Mouse (Mus musculus): ENCODE measurements around the gene Ano6. TPM values are rescaled to one million over a fixed set of nuclear protein-coding genes. Genes with fewer than 3 reads are reported as not detected.

Gene Ano6
- polyA plus RNA-seq, 1 experiment from 2014 or later, result 27.8 TPM

GRCm38 (mm10) chr15:95963533-95964250 is 173.0 kb downstream of the Ano6 start:
- DNase-seq (peak; percentile 28), ATAC-seq (ENCODE audit: low FRiP score, low TSS enrichment) (no peak)
- Histone ChIP-seq H3K4me1 (ENCODE audit: control insufficient read depth, insufficient read depth, low read length) (no peaks in the 10 kb centered on the region), H3K36me3 (ENCODE audit: control insufficient read depth, insufficient read depth, low read length) (peaks cover 13% of the 10 kb centered on the region; the same call in 1 of the 2 replicates), H3K27me3 (ENCODE audit: control insufficient read depth, insufficient read depth, low read length) (no peaks in the 10 kb centered on the region), H3K4me3 (replicated peaks; ENCODE audit: low read depth, low read length) (no peak overlapping the region), H3K27ac (replicated peaks; ENCODE audit: low read depth, low read length) (0 out of 2 replicates have a peak overlapping the region, but pooled peaks have one; percentile 17), H3K9me3 (ENCODE audit: control insufficient read depth, low read length) (no peaks in the 10 kb centered on the region), H3K4me2 (ENCODE audit: low read length) (no peak overlapping the region), H3K9ac (replicated peaks; ENCODE audit: low read length) (no peak overlapping the region)
- WGBS, result 86% methylated on average over 12 of the region's 12 CpGs

GRCm38 (mm10) chr15:95964251-95964561 is 173.6 kb downstream of the Ano6 start:
- no peaks in the 10 kb centered on the region for H3K9me3 ChIP-seq (ENCODE audit: control insufficient read depth, low read length)
- ATAC-seq (ENCODE audit: low FRiP score, low TSS enrichment) (no peak), DNase-seq (no peak)
- WGBS, result 76% methylated on average over 4 of the region's 4 CpGs
- no peak overlapping the region for H3K4me3 ChIP-seq (replicated peaks; ENCODE audit: low read depth, low read length)
- no peak overlapping the region for H3K9ac ChIP-seq (replicated peaks; ENCODE audit: low read length)
- H3K4me1 ChIP-seq (ENCODE audit: control insufficient read depth, insufficient read depth, low read length), result no peaks in the 10 kb centered on the region
- no peak overlapping the region for H3K27ac ChIP-seq (replicated peaks; ENCODE audit: low read depth, low read length)
- no peaks in the 10 kb centered on the region for H3K27me3 ChIP-seq (ENCODE audit: control insufficient read depth, insufficient read depth, low read length)
- H3K36me3 ChIP-seq (ENCODE audit: control insufficient read depth, insufficient read depth, low read length), result peaks cover 13% of the 10 kb centered on the region; the same call in 1 of the 2 replicates
- H3K4me2 ChIP-seq (ENCODE audit: low read length), result no peak overlapping the region

GRCm38 (mm10) chr15:95966979-95967378 is 176.3 kb downstream of the Ano6 start:
- no peak overlapping the region for H3K4me2 ChIP-seq (ENCODE audit: low read length)
- H3K9me3 ChIP-seq (ENCODE audit: control insufficient read depth, low read length), result no peaks in the 10 kb centered on the region
- no peaks in the 10 kb centered on the region for H3K27me3 ChIP-seq (ENCODE audit: control insufficient read depth, insufficient read depth, low read length)
- H3K9ac ChIP-seq (replicated peaks; ENCODE audit: low read length), result no peak overlapping the region
- 98% methylated on average over 2 of the region's 2 CpGs for WGBS
- no peak for DNase-seq
- ATAC-seq (ENCODE audit: low FRiP score, low TSS enrichment), result no peak
- no peak overlapping the region for H3K4me3 ChIP-seq (replicated peaks; ENCODE audit: low read depth, low read length)
- peaks cover 24% of the 10 kb centered on the region for H3K36me3 ChIP-seq (ENCODE audit: control insufficient read depth, insufficient read depth, low read length)
- H3K4me1 ChIP-seq (ENCODE audit: control insufficient read depth, insufficient read depth, low read length), result no peaks in the 10 kb centered on the region
- H3K27ac ChIP-seq (replicated peaks; ENCODE audit: low read depth, low read length), result no peak overlapping the region

GRCm38 (mm10) chr15:95967516-95968196 is 177.0 kb downstream of the Ano6 start:
- WGBS, result 67% methylated on average over 16 of the region's 16 CpGs
- Histone ChIP-seq H3K27ac (replicated peaks; ENCODE audit: low read depth, low read length) (no peak overlapping the region), H3K9me3 (ENCODE audit: control insufficient read depth, low read length) (no peaks in the 10 kb centered on the region), H3K27me3 (ENCODE audit: control insufficient read depth, insufficient read depth, low read length) (no peaks in the 10 kb centered on the region), H3K9ac (replicated peaks; ENCODE audit: low read length) (no peak overlapping the region), H3K36me3 (ENCODE audit: control insufficient read depth, insufficient read depth, low read length) (peaks cover 26% of the 10 kb centered on the region), H3K4me2 (ENCODE audit: low read length) (no peak overlapping the region), H3K4me3 (replicated peaks; ENCODE audit: low read depth, low read length) (no peak overlapping the region), H3K4me1 (ENCODE audit: control insufficient read depth, insufficient read depth, low read length) (no peaks in the 10 kb centered on the region)
- no peak; the same call in 1 of the 2 replicates for ATAC-seq (ENCODE audit: low FRiP score, low TSS enrichment)
- peak; percentile 15 for DNase-seq

GRCm38 (mm10) chr15:95969596-95969995 is 179.0 kb downstream of the Ano6 start:
- ATAC-seq (ENCODE audit: low FRiP score, low TSS enrichment) (no peak), DNase-seq (no peak)
- Histone ChIP-seq H3K27ac (replicated peaks; ENCODE audit: low read depth, low read length) (no peak overlapping the region), H3K4me3 (replicated peaks; ENCODE audit: low read depth, low read length) (no peak overlapping the region), H3K9me3 (ENCODE audit: control insufficient read depth, low read length) (no peaks in the 10 kb centered on the region), H3K36me3 (ENCODE audit: control insufficient read depth, insufficient read depth, low read length) (peaks cover 43% of the 10 kb centered on the region), H3K9ac (replicated peaks; ENCODE audit: low read length) (no peak overlapping the region), H3K27me3 (ENCODE audit: control insufficient read depth, insufficient read depth, low read length) (no peaks in the 10 kb centered on the region), H3K4me2 (ENCODE audit: low read length) (no peak overlapping the region), H3K4me1 (ENCODE audit: control insufficient read depth, insufficient read depth, low read length) (no peaks in the 10 kb centered on the region)
- WGBS, result 91% methylated on average over 6 of the region's 6 CpGs

GRCm38 (mm10) chr15:95970176-95970575 is 179.5 kb downstream of the Ano6 start:
- H3K4me2 ChIP-seq (ENCODE audit: low read length), result no peak overlapping the region
- H3K4me3 ChIP-seq (replicated peaks; ENCODE audit: low read depth, low read length), result no peak overlapping the region
- H3K36me3 ChIP-seq (ENCODE audit: control insufficient read depth, insufficient read depth, low read length), result peaks cover 43% of the 10 kb centered on the region
- no peaks in the 10 kb centered on the region for H3K9me3 ChIP-seq (ENCODE audit: control insufficient read depth, low read length)
- H3K27me3 ChIP-seq (ENCODE audit: control insufficient read depth, insufficient read depth, low read length), result no peaks in the 10 kb centered on the region
- no peak for ATAC-seq (ENCODE audit: low FRiP score, low TSS enrichment)
- no peaks in the 10 kb centered on the region for H3K4me1 ChIP-seq (ENCODE audit: control insufficient read depth, insufficient read depth, low read length)
- 92% methylated on average over 5 of the region's 5 CpGs for WGBS
- no peak overlapping the region for H3K27ac ChIP-seq (replicated peaks; ENCODE audit: low read depth, low read length)
- no peak for DNase-seq
- no peak overlapping the region for H3K9ac ChIP-seq (replicated peaks; ENCODE audit: low read length)

- no peak for DNase-seq
- Histone ChIP-seq H3K27me3 (ENCODE audit: control insufficient read depth, insufficient read depth, low read length) (no peaks in the 10 kb centered on the region), H3K4me3 (replicated peaks; ENCODE audit: low read depth, low read length) (no peak overlapping the region), H3K9ac (replicated peaks; ENCODE audit: low read length) (no peak overlapping the region), H3K4me1 (ENCODE audit: control insufficient read depth, insufficient read depth, low read length) (no peaks in the 10 kb centered on the region), H3K4me2 (ENCODE audit: low read length) (no peak overlapping the region), H3K36me3 (ENCODE audit: control insufficient read depth, insufficient read depth, low read length) (peaks cover 43% of the 10 kb centered on the region), H3K9me3 (ENCODE audit: control insufficient read depth, low read length) (no peaks in the 10 kb centered on the region), H3K27ac (replicated peaks; ENCODE audit: low read depth, low read length) (no peak overlapping the region)
- ATAC-seq (ENCODE audit: low FRiP score, low TSS enrichment), result no peak
- WGBS, result 94% methylated on average over 7 of the region's 7 CpGs
Observed at GRCm38 (mm10) chr15:95970691-95971090, 180.0 kb downstream of the Ano6 start.

GRCm38 (mm10) chr15:95971302-95971701 is 180.7 kb downstream of the Ano6 start:
- Histone ChIP-seq H3K27ac (replicated peaks; ENCODE audit: low read depth, low read length) (no peak overlapping the region), H3K9me3 (ENCODE audit: control insufficient read depth, low read length) (no peaks in the 10 kb centered on the region), H3K27me3 (ENCODE audit: control insufficient read depth, insufficient read depth, low read length) (no peaks in the 10 kb centered on the region), H3K36me3 (ENCODE audit: control insufficient read depth, insufficient read depth, low read length) (peaks cover 41% of the 10 kb centered on the region), H3K4me3 (replicated peaks; ENCODE audit: low read depth, low read length) (no peak overlapping the region), H3K9ac (replicated peaks; ENCODE audit: low read length) (no peak overlapping the region), H3K4me2 (ENCODE audit: low read length) (no peak overlapping the region), H3K4me1 (ENCODE audit: control insufficient read depth, insufficient read depth, low read length) (no peaks in the 10 kb centered on the region)
- ATAC-seq (ENCODE audit: low FRiP score, low TSS enrichment) (no peak), DNase-seq (no peak)
- 97% methylated on average over 8 of the region's 8 CpGs for WGBS

GRCm38 (mm10) chr15:95972156-95972555 is 181.5 kb downstream of the Ano6 start:
- no peak overlapping the region for H3K4me3 ChIP-seq (replicated peaks; ENCODE audit: low read depth, low read length)
- H3K4me2 ChIP-seq (ENCODE audit: low read length), result no peak overlapping the region
- WGBS, result 96% methylated on average over 15 of the region's 15 CpGs
- ATAC-seq (ENCODE audit: low FRiP score, low TSS enrichment) (no peak), DNase-seq (no peak)
- H3K27ac ChIP-seq (replicated peaks; ENCODE audit: low read depth, low read length), result no peak overlapping the region
- no peak overlapping the region for H3K9ac ChIP-seq (replicated peaks; ENCODE audit: low read length)
- no peaks in the 10 kb centered on the region for H3K9me3 ChIP-seq (ENCODE audit: control insufficient read depth, low read length)
- H3K27me3 ChIP-seq (ENCODE audit: control insufficient read depth, insufficient read depth, low read length), result no peaks in the 10 kb centered on the region
- no peaks in the 10 kb centered on the region for H3K4me1 ChIP-seq (ENCODE audit: control insufficient read depth, insufficient read depth, low read length)
- peaks cover 39% of the 10 kb centered on the region for H3K36me3 ChIP-seq (ENCODE audit: control insufficient read depth, insufficient read depth, low read length)
